Mouse (Mus musculus): ENCODE measurements around the gene Mroh2a.

GRCm38 (mm10) chr1:88200456-88200855, 26.3 kb upstream of the Mroh2a start, which contains the start of gene Ugt1a2:
- TF ChIP-seq POLR2A (IDR thresholded peaks at IDR 0.05; ENCODE audit: insufficient read depth, low read depth, low read length) (no peak), CTCF (IDR thresholded peaks at IDR 0.05) (no peak), EP300 (IDR thresholded peaks at IDR 0.05; ENCODE audit: insufficient read depth, low read depth, low read length) (no peak)

Measured in heart, adult 2 months (tissue).